Mouse (Mus musculus) bone marrow macrophage, adult 2 months (primary cell): ENCODE results near the gene Zfp451.

ENCODE experiments used
- CTCF ChIP-seq: IDR thresholded peaks from 2 replicates; pipeline ENCODE4 v1.5.1; 2012; ENCODE audit warnings: low read depth, mild to moderate bottlenecking, low read length, moderate library complexity
- POLR2A ChIP-seq: IDR thresholded peaks from 2 replicates; pipeline ENCODE4 v1.6.1; 2012; ENCODE audit warnings: mild to moderate bottlenecking, low read depth, low read length, borderline replicate concordance

- TF ChIP-seq POLR2A, result no peak
- TF ChIP-seq CTCF, result no peak
These were observed 58.0 kb downstream of the Zfp451 start for GRCm38 (mm10) chr1:33756258-33757032.
